Mouse (Mus musculus): Measurements from ENCODE around the gene Timm10.

The Timm10 gene

DNA sequence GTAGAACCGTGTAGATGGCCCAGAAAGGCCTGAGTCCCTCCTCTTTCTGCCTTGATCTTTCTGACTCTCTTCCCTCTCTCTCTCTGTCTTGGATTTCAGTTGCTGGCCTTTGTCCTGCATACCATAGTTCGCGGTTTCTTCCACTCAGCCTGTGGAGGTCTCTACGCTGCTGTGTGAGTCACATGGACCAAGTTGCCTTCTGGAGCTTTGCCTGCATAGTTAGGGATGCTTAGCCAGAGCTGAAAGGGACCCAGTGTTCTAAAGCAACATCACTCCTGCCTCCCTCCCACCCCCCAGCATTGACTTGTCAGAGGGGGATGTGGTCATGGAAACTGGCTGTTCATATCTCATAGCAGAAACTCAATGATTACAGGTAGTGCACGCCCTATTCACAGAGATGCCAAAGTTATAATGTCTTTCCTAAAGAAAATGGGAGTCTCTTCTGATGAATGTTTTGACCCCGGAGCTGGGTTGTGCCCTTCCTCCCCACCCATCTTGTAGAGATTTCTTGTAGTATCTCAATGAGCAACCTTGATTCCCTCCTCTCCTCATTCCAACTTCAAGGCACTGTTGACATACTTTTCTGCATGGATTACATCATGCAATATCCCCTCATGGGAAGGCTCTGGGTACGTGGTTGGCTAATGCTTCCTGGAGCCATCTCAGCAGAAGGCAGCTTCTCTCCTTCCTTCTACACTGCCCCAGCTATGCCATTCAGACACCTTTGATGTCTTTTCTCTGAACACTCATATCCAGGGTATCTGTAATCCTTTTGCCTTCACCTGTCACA is 33.4 kb downstream of the Timm10 start:
- DNase-seq (ENCODE audit: low spot score): no peak

DNA sequence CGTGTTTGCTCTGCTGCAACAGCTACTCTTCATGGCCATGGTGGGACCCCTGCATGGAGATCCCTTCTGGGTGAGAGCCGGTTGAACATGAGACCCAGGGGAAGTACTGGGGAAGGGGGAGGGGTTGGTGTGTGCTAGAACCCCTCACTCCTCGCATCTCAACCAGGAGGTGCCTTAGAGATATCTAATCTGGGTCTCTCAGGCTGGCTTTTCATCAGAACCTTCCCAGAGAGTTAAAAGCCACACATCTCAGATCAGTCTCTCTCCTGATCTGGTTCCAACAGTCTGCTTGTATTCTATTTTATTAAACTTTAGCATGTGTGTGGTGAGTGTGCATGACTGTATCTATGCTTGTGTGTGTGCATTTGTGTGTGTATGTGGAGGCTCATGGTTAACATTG is 34.6 kb downstream of the Timm10 start:
- DNase-seq (ENCODE audit: low spot score): no peak

DNA sequence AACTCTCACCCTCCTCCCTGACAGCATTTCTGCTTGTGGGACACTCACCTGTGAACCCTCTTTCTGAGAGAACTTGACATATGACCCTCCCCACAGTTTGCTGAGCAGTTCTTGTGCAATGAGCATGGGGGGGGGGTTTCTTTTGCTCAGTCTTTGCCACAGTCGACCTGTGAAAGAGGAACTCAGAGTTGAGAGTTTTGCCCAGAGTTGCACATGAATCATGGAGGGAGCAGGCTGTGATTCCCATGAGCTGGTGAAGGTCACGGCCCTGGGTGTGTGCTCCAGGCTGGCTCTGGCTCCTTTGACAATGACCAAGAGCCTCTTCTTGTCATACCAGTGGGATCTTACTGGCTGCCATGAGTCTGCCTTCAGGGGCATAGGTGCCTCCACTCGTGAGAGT is 35.4 kb downstream of the Timm10 start:
- no peak for DNase-seq (ENCODE audit: low spot score)

DNA sequence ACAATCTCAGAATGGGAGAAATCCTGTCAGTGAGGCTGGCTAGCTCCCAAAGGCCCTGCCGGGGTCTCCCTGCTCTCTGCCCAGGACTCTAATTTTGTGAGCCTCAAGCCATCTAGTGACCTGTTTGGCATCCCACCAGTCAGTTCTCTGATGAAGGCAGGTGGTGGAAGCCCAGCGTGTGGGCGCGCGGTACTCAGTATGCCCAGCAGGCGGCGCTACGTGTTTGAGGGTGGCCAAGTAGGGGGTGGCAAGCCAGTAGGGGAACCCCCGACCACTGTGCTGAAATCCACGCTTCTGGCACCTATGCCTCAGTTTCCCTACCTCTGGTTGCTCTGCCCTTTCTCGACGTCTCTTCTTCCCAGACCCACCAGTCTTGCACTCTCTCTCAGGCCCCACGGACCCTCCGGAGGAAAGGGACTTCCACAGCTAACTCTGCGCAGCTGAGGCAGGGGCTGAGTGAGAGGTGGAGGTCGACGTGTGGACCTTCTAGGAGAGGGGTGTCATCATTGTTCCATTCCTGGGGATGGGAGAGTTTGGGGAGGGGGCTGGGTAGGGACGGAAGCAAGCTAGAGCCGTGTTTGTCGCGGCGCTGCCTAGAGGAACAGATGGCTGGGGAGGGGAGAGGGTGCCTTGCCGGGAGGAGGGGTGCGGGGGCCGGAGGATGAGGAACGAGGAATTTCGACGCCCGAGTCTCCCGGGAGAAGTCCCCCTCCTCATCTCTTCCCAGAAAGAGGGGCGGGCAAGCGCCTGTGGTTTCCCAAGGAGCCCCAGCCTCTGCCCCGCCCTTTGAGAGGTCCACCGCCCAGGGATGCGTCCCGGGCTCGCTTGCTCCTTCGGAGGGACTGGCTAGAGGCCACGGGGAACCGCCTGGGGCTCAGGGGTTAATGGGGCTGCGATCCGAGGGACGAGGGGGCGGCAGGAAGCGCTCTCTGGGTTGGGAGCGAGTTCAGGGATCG is 39.1 kb downstream of the Timm10 start:
- peak; percentile 64 for DNase-seq (ENCODE audit: low spot score)

DNA sequence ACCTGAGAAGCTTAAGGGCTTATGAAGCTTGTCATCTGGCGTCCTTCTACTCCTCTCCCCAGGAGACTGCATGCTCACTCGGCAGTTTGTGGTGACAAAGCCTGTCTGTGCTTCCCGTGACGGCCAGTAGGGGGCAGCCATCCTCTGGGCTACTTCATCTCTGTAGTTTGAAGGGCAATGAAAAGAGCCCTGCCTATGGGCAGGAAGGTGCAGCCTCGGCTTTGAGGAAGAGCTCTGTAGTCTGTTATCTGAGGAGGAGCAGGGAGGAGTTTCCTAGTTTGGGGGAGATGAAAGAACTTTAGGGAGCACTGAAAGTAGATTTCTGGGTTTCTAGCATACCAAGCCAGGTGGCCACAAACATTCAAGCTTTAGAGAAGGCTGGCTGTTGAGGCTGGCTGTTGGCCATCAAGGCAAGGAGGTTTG is 41.7 kb downstream of the Timm10 start:
- DNase-seq (ENCODE audit: low spot score): peak; percentile 59

DNA sequence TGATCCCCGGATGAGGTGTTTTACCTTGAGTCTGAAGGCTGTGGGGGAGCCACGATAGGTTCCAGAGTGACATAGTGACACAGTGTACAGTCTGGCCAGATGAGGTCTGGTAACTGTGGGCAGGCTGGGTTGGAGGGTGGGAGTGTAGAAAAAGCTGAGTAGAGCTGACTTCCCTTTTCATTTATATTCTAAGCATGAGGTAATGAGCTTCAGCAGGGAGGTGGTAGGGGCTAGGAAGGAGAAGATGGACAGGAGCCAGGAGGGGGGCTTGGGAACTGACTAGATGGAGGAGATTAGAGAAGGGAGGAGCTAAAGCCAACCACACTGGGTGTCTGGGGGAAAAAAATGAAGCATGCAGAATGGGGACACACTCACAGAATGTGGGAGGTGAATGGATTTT is 42.2 kb downstream of the Timm10 start:
- DNase-seq (ENCODE audit: low spot score): no peak

DNA sequence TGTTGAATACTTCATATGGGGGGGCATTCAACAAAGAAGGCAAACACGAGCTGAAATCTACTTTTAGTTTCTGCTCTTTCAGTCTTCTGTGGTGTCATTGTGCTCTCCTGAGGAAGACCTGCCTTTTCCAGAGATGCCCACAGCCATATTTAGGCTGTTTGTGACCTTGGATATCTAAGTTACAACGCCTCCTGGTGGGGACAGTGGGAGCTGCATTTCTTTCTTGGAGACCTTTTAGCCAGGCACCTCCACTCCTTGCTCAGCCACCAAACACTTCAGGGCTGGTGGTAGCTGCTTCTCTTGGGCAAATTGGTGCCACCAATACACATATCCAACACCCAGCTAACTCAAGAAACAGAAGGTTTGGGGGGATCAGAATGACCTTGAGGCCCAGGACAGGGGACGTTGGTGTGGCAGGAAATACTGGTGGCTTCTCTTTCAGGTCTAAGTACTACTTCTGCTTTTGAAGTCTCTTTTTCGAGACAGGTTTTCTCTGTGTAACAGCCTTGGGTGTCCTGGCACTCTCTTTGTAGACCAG is 43.9 kb downstream of the Timm10 start:
- DNase-seq (ENCODE audit: low spot score): no peak

DNA sequence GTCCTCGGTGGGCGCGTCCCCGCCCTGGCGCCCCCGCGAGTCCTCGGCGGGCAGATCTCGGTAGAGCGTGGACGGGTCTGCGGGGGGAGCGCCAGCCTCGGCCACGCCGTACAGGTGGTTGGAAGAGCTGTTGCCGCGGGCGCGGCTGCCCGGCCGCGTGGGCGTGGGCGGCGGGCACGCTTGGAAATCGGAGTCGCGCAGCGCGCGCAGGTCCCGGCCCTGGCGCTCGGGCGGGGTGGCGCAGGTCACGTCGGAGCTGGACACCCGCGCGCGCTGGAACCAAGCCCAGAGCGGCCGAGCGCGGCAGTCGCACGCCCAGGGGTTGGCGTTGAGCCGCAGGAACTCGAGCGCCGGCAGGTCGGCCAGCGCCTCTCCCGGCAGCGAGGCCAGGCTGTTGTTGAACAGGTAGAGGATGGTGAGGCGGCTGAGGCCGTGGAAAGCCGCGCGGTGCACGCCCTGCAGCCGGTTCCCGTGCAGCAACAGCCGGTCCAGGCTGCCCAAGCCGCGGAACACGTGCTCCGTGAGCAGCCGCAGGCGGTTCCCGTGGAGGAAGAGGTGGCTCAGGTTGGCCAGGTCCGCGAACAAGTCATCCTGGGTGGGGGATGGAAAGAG is 45.4 kb downstream of the Timm10 start:
- peak; percentile 34 for DNase-seq (ENCODE audit: low spot score)

DNA sequence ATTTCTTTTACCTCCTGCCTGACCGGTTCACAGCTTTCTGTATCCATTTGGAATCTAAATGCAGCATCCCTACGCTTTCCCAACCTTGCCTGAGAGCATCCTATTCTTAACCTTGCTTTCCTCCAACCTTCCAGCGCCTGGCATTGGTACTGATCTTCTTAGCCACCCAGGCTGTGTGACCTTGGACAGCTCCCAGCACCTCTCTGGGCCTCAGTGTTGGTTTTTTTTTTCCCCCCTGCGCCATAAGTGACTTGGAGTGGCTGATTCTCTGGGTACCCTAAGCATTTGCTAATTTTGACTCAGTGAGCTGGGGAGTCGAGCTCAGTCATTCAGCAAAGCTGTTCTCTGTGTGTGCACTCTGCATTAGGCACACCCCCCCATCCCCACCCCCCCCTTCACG is 49.0 kb downstream of the Timm10 start:
- no peak for DNase-seq (ENCODE audit: low spot score)

Data from ovary, postnatal 14 days (tissue).